Mouse (Mus musculus) heart, postnatal 4 days (tissue): Measurements from ENCODE around the gene Spata33. TPM values are rescaled to one million over a fixed set of nuclear protein-coding genes. Genes with fewer than 3 reads are reported as not detected.
"Not testable (repeated sequence)": the region's sequence is repeated elsewhere in the genome, so short reads cannot be mapped to it uniquely, and the experiment has no call there.

Source experiments
- DNase-seq: peaks from one replicate; pipeline ENCODE4 v3.0.0; 2021
- total RNA-seq, 2 experiments: library from RNA; stranded (reverse); gene quantifications; 2 replicates each; pipeline ENCODE4 v1.2.3; 2021

Spata33 gene
- total RNA-seq, 2 experiments from 2014 or later: 20.9 to 22.2 TPM

GRCm38 (mm10) chr8:123233760-123234159, 21.1 kb downstream of the Spata33 start:
- DNase-seq: no peak

- no peak for DNase-seq
Observed at GRCm38 (mm10) chr8:123234918-123235519, 22.4 kb downstream of the Spata33 start.

GRCm38 (mm10) chr8:123235520-123236497, 23.2 kb downstream of the Spata33 start, which contains the start of gene Spata2l:
TSS of gene Spata2l (minus strand) at chr8:123236233.
- peak; percentile 85 for DNase-seq

- DNase-seq: no peak
Observed at GRCm38 (mm10) chr8:123239398-123239797, 26.8 kb downstream of the Spata33 start.

- no peak for DNase-seq
Observed at GRCm38 (mm10) chr8:123242107-123242923, 29.7 kb downstream of the Spata33 start.

- DNase-seq: no peak
Observed at GRCm38 (mm10) chr8:123243053-123243452, 30.4 kb downstream of the Spata33 start.

- DNase-seq: no peak
Observed at GRCm38 (mm10) chr8:123244382-123244781, 31.8 kb downstream of the Spata33 start.

GRCm38 (mm10) chr8:123245543-123245942, 32.9 kb downstream of the Spata33 start:
- no peak for DNase-seq

- no peak for DNase-seq
Observed at GRCm38 (mm10) chr8:123247748-123248147, 35.1 kb downstream of the Spata33 start.

- no peak for DNase-seq
Observed at GRCm38 (mm10) chr8:123248596-123248995, 36.0 kb downstream of the Spata33 start.

GRCm38 (mm10) chr8:123250940-123251339, 38.3 kb downstream of the Spata33 start:
- DNase-seq: no peak

GRCm38 (mm10) chr8:123252925-123253324, 40.3 kb downstream of the Spata33 start:
- no peak for DNase-seq

GRCm38 (mm10) chr8:123253451-123254098, 40.9 kb downstream of the Spata33 start:
- DNase-seq: no peak

- DNase-seq: peak; percentile 92
Observed at GRCm38 (mm10) chr8:123254099-123254885, 41.7 kb downstream of the Spata33 start, which contains the start of the genes Zfp276 and Vps9d1. TSS of gene Zfp276 (plus strand) at chr8:123254195. TSS of gene Vps9d1 (minus strand) at chr8:123254348.

- no peak for DNase-seq
Observed at GRCm38 (mm10) chr8:123255170-123255569, 42.5 kb downstream of the Spata33 start.

GRCm38 (mm10) chr8:123257114-123257513, 44.5 kb downstream of the Spata33 start:
- no peak for DNase-seq

GRCm38 (mm10) chr8:123257593-123257992, 45.0 kb downstream of the Spata33 start:
- DNase-seq: not testable (repeated sequence)

GRCm38 (mm10) chr8:123267926-123268656, 55.5 kb downstream of the Spata33 start:
- DNase-seq: no peak

GRCm38 (mm10) chr8:123271147-123271546, 58.5 kb downstream of the Spata33 start:
- DNase-seq: no peak
